In the genomic region with DNA sequence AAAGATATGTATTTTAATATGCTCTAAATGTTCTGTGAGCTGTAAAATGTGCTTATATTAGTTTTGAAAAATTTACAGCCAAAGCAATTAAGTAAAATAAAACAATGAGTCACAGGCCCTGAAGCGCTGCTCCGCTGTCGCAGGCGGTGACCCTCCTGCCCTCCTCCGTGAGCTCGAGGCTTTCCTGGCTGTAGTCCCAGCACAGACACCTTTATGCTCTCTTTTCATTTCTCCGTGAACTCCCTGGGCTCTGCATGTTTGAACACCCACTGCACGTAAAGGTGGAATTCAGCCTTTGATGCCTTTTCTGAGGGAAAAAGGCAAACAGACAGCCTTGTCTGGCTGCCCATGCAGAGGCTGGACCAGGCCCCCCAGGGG, we compare ENCODE assay signal across 11 mouse cellular contexts. TPM values are rescaled to one million over a fixed set of nuclear protein-coding genes. Genes with fewer than 3 reads are reported as not detected.
DNase-seq lines count a peak whose midpoint lies in the region; ATAC-seq and TF ChIP-seq lines count a peak whose summit lies in the region.
"Had no signal": no experiment of that assay in that cellular context is flagged by ENCODE, and none has a peak within 500 bp of the region (broad histone marks: within the 10 kb centered on the region; RNA-seq: fewer than 3 reads in every experiment).

No protein-coding gene starts in this region.

- no peak overlapping the region for H3K9ac ChIP-seq in intestine, embryonic 14.5 days (ENCODE audit: low read length)
- no peak overlapping the region for H3K9ac ChIP-seq in intestine, postnatal 0 days (ENCODE audit: low read depth, low read length)
- no peak overlapping the region for H3K9ac ChIP-seq in hindbrain, embryonic 16.5 days (ENCODE audit: low read depth, low read length)
- peak overlapping the region; percentile 47; the same call in 1 of the 2 replicates for H3K9ac ChIP-seq in neural tube, embryonic 13.5 days
- H3K9ac ChIP-seq: embryonic facial prominence, embryonic 12.5 days; heart, embryonic 13.5 days; liver, embryonic 15.5 days had no signal

- H3K36me3 ChIP-seq in intestine, embryonic 14.5 days (ENCODE audit: control insufficient read depth, insufficient read depth, low read length), result no peaks in the 10 kb centered on the region
- H3K36me3 ChIP-seq in intestine, postnatal 0 days (ENCODE audit: control insufficient read depth, insufficient read depth), result 0 out of 2 replicates have a peak, but pooled peaks cover 5% of the 10 kb centered on the region
- H3K36me3 ChIP-seq in embryonic facial prominence, embryonic 10.5 days (replicated peaks), result no peaks in the 10 kb centered on the region
- no peaks in the 10 kb centered on the region for H3K36me3 ChIP-seq in hindbrain, embryonic 16.5 days (ENCODE audit: control insufficient read depth, insufficient read depth, low read length)
- no peaks in the 10 kb centered on the region for H3K36me3 ChIP-seq in neural tube, embryonic 13.5 days
- H3K36me3 ChIP-seq: embryonic facial prominence, embryonic 12.5 days; heart, embryonic 13.5 days; liver, embryonic 15.5 days had no signal

- no peak for TF ChIP-seq CTCF in intestine, postnatal 0 days (IDR thresholded peaks at IDR 0.05; ENCODE audit: low read depth)

- peaks cover 31% of the 10 kb centered on the region for H3K4me1 ChIP-seq in intestine, embryonic 14.5 days (replicated peaks; ENCODE audit: control insufficient read depth, insufficient read depth, low read length)
- H3K4me1 ChIP-seq in intestine, postnatal 0 days (replicated peaks; ENCODE audit: control insufficient read depth, insufficient read depth, low read length), result no peaks in the 10 kb centered on the region
- H3K4me1 ChIP-seq in embryonic facial prominence, embryonic 10.5 days, result peaks cover 27% of the 10 kb centered on the region
- peaks cover 30% of the 10 kb centered on the region for H3K4me1 ChIP-seq in hindbrain, embryonic 16.5 days (ENCODE audit: control insufficient read depth, insufficient read depth, low read depth, low read length)
- peaks cover 62% of the 10 kb centered on the region for H3K4me1 ChIP-seq in neural tube, embryonic 13.5 days (replicated peaks)
- H3K4me1 ChIP-seq: liver, embryonic 15.5 days had no signal

- DNase-seq in intestine, embryonic 14.5 days (ENCODE audit: low spot score), result no peak
- no peak for DNase-seq in embryonic facial prominence, embryonic 10.5 days (ENCODE audit: low spot score)
- no peak for DNase-seq in urinary bladder, adult 2 months (ENCODE audit: low spot score)
- no peak for DNase-seq in heart, postnatal 25 days (ENCODE audit: low spot score)
- no peak for DNase-seq in lung, postnatal 10 days

- no peaks in the 10 kb centered on the region for H3K9me3 ChIP-seq in intestine, embryonic 14.5 days (ENCODE audit: control insufficient read depth, low read length)
- H3K9me3 ChIP-seq in intestine, postnatal 0 days (ENCODE audit: control insufficient read depth), result no peaks in the 10 kb centered on the region
- no peaks in the 10 kb centered on the region for H3K9me3 ChIP-seq in embryonic facial prominence, embryonic 10.5 days
- H3K9me3 ChIP-seq in hindbrain, embryonic 16.5 days (ENCODE audit: control insufficient read depth, low read length), result no peaks in the 10 kb centered on the region
- no peaks in the 10 kb centered on the region for H3K9me3 ChIP-seq in neural tube, embryonic 13.5 days
- H3K9me3 ChIP-seq: embryonic facial prominence, embryonic 12.5 days; heart, embryonic 13.5 days; liver, embryonic 15.5 days had no signal

- H3K27ac ChIP-seq in intestine, embryonic 14.5 days (ENCODE audit: low read depth), result 0 out of 2 replicates have a peak overlapping the region, but pooled peaks have one; percentile 28
- no peak overlapping the region for H3K27ac ChIP-seq in intestine, postnatal 0 days (ENCODE audit: low read depth, low read length)
- H3K27ac ChIP-seq in embryonic facial prominence, embryonic 10.5 days (replicated peaks), result peak overlapping the region; percentile 65
- 0 out of 2 replicates have a peak overlapping the region, but pooled peaks have one; percentile 27 for H3K27ac ChIP-seq in hindbrain, embryonic 16.5 days (ENCODE audit: low read depth, low read length)
- no peak overlapping the region; the same call in 1 of the 2 replicates for H3K27ac ChIP-seq in neural tube, embryonic 13.5 days (replicated peaks)
- H3K27ac ChIP-seq: embryonic facial prominence, embryonic 12.5 days; heart, embryonic 13.5 days; liver, embryonic 15.5 days had no signal

- no peak for ATAC-seq in intestine, embryonic 14.5 days (replicated peaks; ENCODE audit: low FRiP score, low TSS enrichment, low read depth)
- ATAC-seq in intestine, postnatal 0 days, result no peak
- ATAC-seq in hindbrain, embryonic 16.5 days, result no peak
- ATAC-seq in neural tube, embryonic 13.5 days (ENCODE audit: low read depth), result no peak

- H3K27me3 ChIP-seq in intestine, embryonic 14.5 days (replicated peaks; ENCODE audit: control insufficient read depth, insufficient read depth, low read length), result no peaks in the 10 kb centered on the region
- no peaks in the 10 kb centered on the region for H3K27me3 ChIP-seq in intestine, postnatal 0 days (replicated peaks; ENCODE audit: control insufficient read depth, insufficient read depth, low read length)
- peaks cover 14% of the 10 kb centered on the region for H3K27me3 ChIP-seq in embryonic facial prominence, embryonic 10.5 days (replicated peaks; ENCODE audit: low read depth, poor library complexity, severe bottlenecking)
- no peaks in the 10 kb centered on the region for H3K27me3 ChIP-seq in hindbrain, embryonic 16.5 days (replicated peaks; ENCODE audit: control insufficient read depth, insufficient read depth, low read length)
- no peaks in the 10 kb centered on the region for H3K27me3 ChIP-seq in neural tube, embryonic 13.5 days
- H3K27me3 ChIP-seq: liver, embryonic 15.5 days had no signal

- H3K4me3 ChIP-seq in intestine, embryonic 14.5 days (ENCODE audit: low read depth, low read length), result no peak overlapping the region
- H3K4me3 ChIP-seq in intestine, postnatal 0 days (ENCODE audit: low read depth, low read length), result no peak overlapping the region
- H3K4me3 ChIP-seq in embryonic facial prominence, embryonic 10.5 days, result no peak overlapping the region
- H3K4me3 ChIP-seq in hindbrain, embryonic 16.5 days (ENCODE audit: low read length), result no peak overlapping the region
- no peak overlapping the region for H3K4me3 ChIP-seq in neural tube, embryonic 13.5 days
- H3K4me3 ChIP-seq: embryonic facial prominence, embryonic 12.5 days; heart, embryonic 13.5 days; liver, embryonic 15.5 days had no signal

- WGBS in intestine, embryonic 14.5 days, result 32% methylated on average over 8 of the region's 8 CpGs
- 53% methylated on average over 8 of the region's 8 CpGs for WGBS in intestine, postnatal 0 days
- WGBS in embryonic facial prominence, embryonic 10.5 days, result 52% methylated on average over 8 of the region's 8 CpGs
- whole genome bisulfite sequencing in hindbrain, embryonic 16.5 days, result 23% methylated on average over 8 of the region's 8 CpGs
- WGBS in neural tube, embryonic 13.5 days, result 25% methylated on average over 8 of the region's 8 CpGs

- H3K4me2 ChIP-seq in intestine, embryonic 14.5 days (ENCODE audit: low read length), result no peak overlapping the region
- no peak overlapping the region for H3K4me2 ChIP-seq in intestine, postnatal 0 days (replicated peaks; ENCODE audit: low read depth)
- H3K4me2 ChIP-seq in hindbrain, embryonic 16.5 days (ENCODE audit: low read length), result no peak overlapping the region
- no peak overlapping the region for H3K4me2 ChIP-seq in neural tube, embryonic 13.5 days
- H3K4me2 ChIP-seq: embryonic facial prominence, embryonic 12.5 days; heart, embryonic 13.5 days; liver, embryonic 15.5 days had no signal

- intact Hi-C loops in heart, postnatal 25 days (cut with DNase I), result loop anchor here (1.0 to 10.0 kb wide), 3 partner anchors 411 to 1471 kb away; no protein-coding TSS in a partner anchor

RNA-seq across cellular contexts. Expression of a gene that starts 10.3 kb away (rescaled TPM):
- 93.0 and 94.1 TPM in 2 replicates for polyA plus RNA-seq in intestine, embryonic 14.5 days (2014; fragmentation: Nextera tagmentation; extraction: Ambion mirVana)
- polyA plus RNA-seq in intestine, postnatal 0 days (2015; fragmentation: Nextera tagmentation; extraction: Ambion mirVana), result 34.5 and 36.5 TPM in 2 replicates
- polyA plus RNA-seq in embryonic facial prominence, embryonic 10.5 days (2016; fragmentation: Nextera tagmentation; extraction: Ambion mirVana), result 146 and 147 TPM in 2 replicates
- 108 and 115 TPM in 2 replicates for polyA plus RNA-seq in hindbrain, embryonic 16.5 days (2015; fragmentation: Nextera tagmentation; extraction: Ambion mirVana)
- polyA plus RNA-seq in neural tube, embryonic 13.5 days (2015; fragmentation: Nextera tagmentation; extraction: Ambion mirVana), result 108 and 109 TPM in 2 replicates
- 61.9 and 62.0 TPM in 2 replicates for polyA plus RNA-seq in urinary bladder, adult 2 months (2012; rRNA removed)
- total RNA-seq in heart, postnatal 25 days (2021), result 10 to 100 TPM; 33.6 to 35.8 TPM

RNA-seq across cellular contexts. Expression of a gene that starts 10.8 kb away (rescaled TPM):
- polyA plus RNA-seq in intestine, embryonic 14.5 days (2014; fragmentation: Nextera tagmentation; extraction: Ambion mirVana), result 3.8 and 4.9 TPM in 2 replicates
- polyA plus RNA-seq in intestine, postnatal 0 days (2015; fragmentation: Nextera tagmentation; extraction: Ambion mirVana), result 2.7 and 2.9 TPM in 2 replicates
- 9.9 and 10.4 TPM in 2 replicates for polyA plus RNA-seq in embryonic facial prominence, embryonic 10.5 days (2016; fragmentation: Nextera tagmentation; extraction: Ambion mirVana)
- polyA plus RNA-seq in hindbrain, embryonic 16.5 days (2015; fragmentation: Nextera tagmentation; extraction: Ambion mirVana), result 5.0 and 6.0 TPM in 2 replicates
- polyA plus RNA-seq in neural tube, embryonic 13.5 days (2015; fragmentation: Nextera tagmentation; extraction: Ambion mirVana), result 6.5 and 7.4 TPM in 2 replicates
- 11.8 and 13.6 TPM in 2 replicates for polyA plus RNA-seq in urinary bladder, adult 2 months (2012; rRNA removed)
- 1 to 10 TPM; 3.9 TPM for total RNA-seq in heart, postnatal 25 days (2021)

Comparison
In these comparisons a context has a peak if more than half of its experiments do, and no peak if none do; other contexts are left out.
1. H3K27ac ChIP-seq: peak in intestine, embryonic 14.5 days (single experiment), embryonic facial prominence, embryonic 10.5 days (single experiment) and hindbrain, embryonic 16.5 days (single experiment); none in intestine, postnatal 0 days (single experiment) and neural tube, embryonic 13.5 days (single experiment).